9 mouse cellular contexts compared by ENCODE assay signal in the genomic region with DNA sequence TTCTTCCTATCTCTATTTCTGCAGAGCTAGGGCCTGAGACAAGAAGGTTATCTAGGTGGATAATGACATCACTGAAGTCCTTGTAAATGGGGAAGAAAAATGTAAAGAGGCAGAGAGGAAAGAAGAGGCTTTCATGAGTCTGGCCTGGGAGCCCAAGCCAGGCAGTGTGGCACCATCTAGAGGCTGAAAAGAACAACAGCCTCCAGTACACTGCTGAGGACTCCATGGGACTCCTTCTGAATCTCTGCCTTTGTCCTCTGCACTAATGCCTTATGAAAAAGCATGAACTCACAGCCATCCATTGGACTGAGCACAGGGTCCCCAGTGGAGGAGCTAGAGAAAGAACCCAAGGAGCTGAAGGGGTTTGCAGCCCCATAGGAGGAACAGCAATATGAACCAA. TPM values are rescaled to one million over a fixed set of nuclear protein-coding genes. Genes with fewer than 3 reads are reported as not detected.
DNase-seq lines count a peak whose midpoint lies in the region; ATAC-seq lines count a peak whose summit lies in the region.
"Not testable (repeated sequence)": the region's sequence is repeated elsewhere in the genome, so short reads cannot be mapped to it uniquely, and the experiment has no call there.
"Had no signal": no experiment of that assay in that cellular context is flagged by ENCODE, and none has a peak within 500 bp of the region (broad histone marks: within the 10 kb centered on the region; RNA-seq: fewer than 3 reads in every experiment).

No protein-coding gene starts in this region.

- not testable (repeated sequence) for H3K4me2 ChIP-seq in intestine, embryonic 16.5 days (ENCODE audit: low read depth, low read length); limb, embryonic 11.5 days (ENCODE audit: low read depth, severe bottlenecking)

- not testable (repeated sequence) for H3K9ac ChIP-seq in intestine, embryonic 16.5 days (ENCODE audit: low read depth, low read length); limb, embryonic 11.5 days (ENCODE audit: low read length)

- peak; percentile 78 for DNase-seq in NIH3T3 (ENCODE audit: low read depth)
- peak; percentile 10 for DNase-seq in gastrocnemius, postnatal 14 days
- DNase-seq in limb, embryonic 11.5 days (ENCODE audit: low spot score), result peak; percentile 22
- DNase-seq in lung, postnatal 4 days, result peak; percentile 31 to 36
- peak; percentile 9 for DNase-seq in retina, postnatal 1 day
- peak; percentile 33 for DNase-seq in thymus, postnatal 4 days

- not testable (repeated sequence) for H3K9me3 ChIP-seq in intestine, embryonic 16.5 days (ENCODE audit: control insufficient read depth, low read length); limb, embryonic 11.5 days (ENCODE audit: control insufficient read depth, low read length)

- H3K4me1 ChIP-seq in intestine, embryonic 16.5 days (ENCODE audit: control insufficient read depth, insufficient read depth, low read length); limb, embryonic 11.5 days (ENCODE audit: control insufficient read depth, insufficient read depth, low read length): not testable (repeated sequence)

- peak; percentile 92 for ATAC-seq in common myeloid progenitor, adult 5-6 weeks (replicated peaks; ENCODE audit: low read depth, poor library complexity, severe bottlenecking)
- ATAC-seq in intestine, embryonic 16.5 days, result peak; percentile 67; the same call in 1 of the 2 replicates
- peak; percentile 62; the same call in 1 of the 2 replicates for ATAC-seq in limb, embryonic 11.5 days (ENCODE audit: insufficient number of reproducible peaks, low FRiP score, low TSS enrichment, low read depth)

- H3K36me3 ChIP-seq in intestine, embryonic 16.5 days (ENCODE audit: control insufficient read depth, insufficient read depth, low read length); limb, embryonic 11.5 days (ENCODE audit: control insufficient read depth, insufficient read depth, low read length): not testable (repeated sequence)

- not testable (repeated sequence) for H3K27ac ChIP-seq in intestine, embryonic 16.5 days (ENCODE audit: low read length); limb, embryonic 11.5 days (replicated peaks; ENCODE audit: low read depth, low read length)

- not testable (repeated sequence) for H3K4me3 ChIP-seq in intestine, embryonic 16.5 days (ENCODE audit: low read length); limb, embryonic 11.5 days (ENCODE audit: low read depth, low read length)

- not testable (repeated sequence) for H3K27me3 ChIP-seq in intestine, embryonic 16.5 days (replicated peaks; ENCODE audit: control insufficient read depth, insufficient read depth, low read length); limb, embryonic 11.5 days (ENCODE audit: control insufficient read depth, insufficient read depth, low read length)

- intact Hi-C loops in gastrocnemius, postnatal 14 days (cut with DNase I; ENCODE audit: low total_unique reads), result not testable (repeated sequence)

RNA-seq across cellular contexts. Expression of gene Tdpoz2, which starts 43.5 kb away (rescaled TPM):
- total RNA-seq in common myeloid progenitor, adult 5-6 weeks (2017), result not detected in 2 replicates
- total RNA-seq in gastrocnemius, postnatal 14 days (2021), result not detected
- polyA plus RNA-seq in intestine, embryonic 16.5 days (2015; fragmentation: Nextera tagmentation; extraction: Ambion mirVana), result not detected in 2 replicates
- polyA plus RNA-seq in limb, embryonic 11.5 days (2014; fragmentation: Nextera tagmentation; extraction: Ambion mirVana), result not detected in 2 replicates
- total RNA-seq: layer of hippocampus, adult 8-10 months had no signal

RNA-seq across cellular contexts. Expression of gene S100a10, which starts 54.1 kb away (rescaled TPM):
- total RNA-seq in common myeloid progenitor, adult 5-6 weeks (2017), result 282 and 405 TPM in 2 replicates
- 100 to 1,000 TPM; 102 to 107 TPM for total RNA-seq in gastrocnemius, postnatal 14 days (2021)
- polyA plus RNA-seq in intestine, embryonic 16.5 days (2015; fragmentation: Nextera tagmentation; extraction: Ambion mirVana), result 722 and 728 TPM in 2 replicates
- 89.9 and 96.3 TPM in 2 replicates for polyA plus RNA-seq in limb, embryonic 11.5 days (2014; fragmentation: Nextera tagmentation; extraction: Ambion mirVana)

Comparison
In these comparisons a context has a peak if more than half of its experiments do, and no peak if none do; other contexts are left out.
1. DNase-seq: peak in every context shown above with its lines; median percentile 78 in NIH3T3; 34 in lung, postnatal 4 days; 33 in thymus, postnatal 4 days; 22 in limb, embryonic 11.5 days; 10 in gastrocnemius, postnatal 14 days; 9 in retina, postnatal 1 day.